Mouse (Mus musculus) cerebellum, postnatal 25 days (tissue): ENCODE measurements around the gene Fah.

Source experiments
- DNase-seq, 2 experiments: peaks; one replicate each; pipeline ENCODE4 v3.0.0; 2021; ENCODE audit warnings: mixed read lengths in 2 of 2

The Fah gene

DNA sequence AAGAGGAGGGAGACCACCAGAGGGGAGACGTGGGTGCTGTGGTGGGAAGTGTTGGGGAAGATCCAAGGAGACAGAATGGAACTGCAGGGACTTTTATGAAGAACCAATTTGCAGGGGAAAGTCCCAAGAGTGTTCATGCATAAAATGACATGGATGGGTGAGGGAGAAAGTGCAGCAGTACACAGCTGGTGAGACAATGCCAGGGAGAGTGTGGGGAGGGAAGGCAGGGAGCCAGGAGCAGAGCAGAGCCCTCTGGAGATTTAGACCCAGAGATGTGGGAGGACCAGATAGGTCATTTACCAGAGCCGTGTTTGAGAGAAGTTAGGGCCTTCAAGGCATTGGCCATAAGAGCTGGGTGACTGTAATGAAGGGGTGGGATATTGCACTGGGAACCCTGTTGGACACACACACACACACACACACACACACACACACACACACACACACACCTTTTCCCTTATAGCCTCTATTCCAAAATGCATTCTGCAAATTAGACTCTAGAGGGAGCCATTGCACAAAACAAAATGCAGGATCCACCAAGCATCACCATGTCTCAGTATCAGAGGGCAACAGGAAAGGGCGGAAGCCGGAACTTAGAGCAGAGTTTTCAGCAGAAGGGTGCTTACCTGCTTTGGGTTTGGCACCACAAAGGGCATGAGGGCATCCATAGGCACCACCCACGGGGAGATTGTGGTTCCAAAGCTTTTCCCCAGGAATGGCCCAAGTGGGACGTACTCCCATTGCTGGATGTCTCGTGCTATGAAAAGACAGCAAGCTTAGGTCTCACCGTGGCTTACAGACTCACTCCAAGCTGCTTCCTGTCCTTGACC is 12.2 kb downstream of the Fah start:
- peak; percentile 46 for DNase-seq

DNA sequence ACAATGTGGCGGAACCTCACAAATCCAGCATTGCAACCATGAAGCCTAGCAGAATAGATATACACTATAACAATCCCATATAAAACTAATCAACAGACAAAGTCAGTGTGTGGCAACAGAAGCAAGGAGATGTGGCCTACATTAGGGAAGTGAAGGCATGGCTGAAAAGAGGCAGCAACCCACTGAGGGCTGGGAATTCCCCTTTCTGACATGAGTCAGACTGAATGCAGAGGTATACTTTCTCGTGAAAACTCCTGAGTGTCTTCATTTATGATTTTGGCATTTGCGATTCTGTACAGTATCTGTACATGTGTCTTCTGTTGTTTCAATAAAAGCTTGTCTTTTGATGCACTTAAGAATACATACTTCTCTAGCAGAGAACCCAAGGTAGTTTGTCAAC is 15.2 kb downstream of the Fah start:
- no peak for DNase-seq

DNA sequence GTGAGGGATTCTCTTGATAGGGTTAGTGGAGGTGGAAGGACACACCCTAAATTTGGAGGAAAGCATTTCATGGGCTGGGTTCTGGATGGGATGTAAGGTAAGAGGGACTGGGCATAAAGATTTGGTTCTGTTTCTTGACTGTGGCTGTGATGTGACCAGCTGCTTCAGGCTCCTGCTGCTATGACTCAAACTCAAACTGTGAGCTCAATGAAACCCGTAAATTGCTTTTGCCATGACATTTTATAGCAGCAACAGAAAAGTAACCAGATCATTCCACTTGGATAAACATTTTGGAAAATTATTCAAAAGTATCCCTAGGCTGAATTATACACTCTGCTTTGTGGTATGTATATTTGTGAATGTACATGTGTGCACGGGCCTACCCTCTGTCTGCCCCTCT is 15.9 kb downstream of the Fah start:
- DNase-seq, result no peak

DNA sequence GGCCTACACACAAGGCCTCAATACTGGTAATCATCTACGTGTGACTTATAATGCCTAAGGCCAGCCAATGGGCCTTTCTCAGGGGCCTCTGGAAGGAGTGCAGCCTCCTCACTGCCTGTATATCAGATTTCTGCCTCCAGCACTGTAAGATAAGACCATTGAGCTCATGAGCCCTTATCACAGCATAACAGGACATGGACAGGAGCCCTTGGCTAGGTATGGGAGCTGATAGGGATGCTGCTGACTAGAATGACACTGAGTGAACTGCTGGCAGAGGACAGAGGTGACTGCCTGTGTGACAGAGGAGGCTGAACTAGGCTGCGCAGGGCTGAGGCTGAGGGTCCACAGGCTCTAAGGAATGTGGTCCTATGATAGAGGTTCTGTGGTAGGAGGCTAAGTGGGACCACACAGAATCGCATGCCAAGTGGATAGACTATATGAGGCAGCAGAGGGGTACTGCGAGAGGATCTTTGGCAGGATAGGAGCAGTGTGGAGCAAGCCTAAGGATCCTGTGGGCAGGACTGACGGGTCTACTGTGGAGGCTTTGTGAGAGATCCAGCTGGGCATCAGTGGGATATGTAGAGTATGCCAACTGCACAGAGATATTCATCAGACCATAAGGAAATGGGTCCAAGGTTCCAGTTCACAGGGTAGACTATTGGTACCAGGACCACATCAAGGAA is 19.3 kb downstream of the Fah start:
- DNase-seq, result no peak

DNA sequence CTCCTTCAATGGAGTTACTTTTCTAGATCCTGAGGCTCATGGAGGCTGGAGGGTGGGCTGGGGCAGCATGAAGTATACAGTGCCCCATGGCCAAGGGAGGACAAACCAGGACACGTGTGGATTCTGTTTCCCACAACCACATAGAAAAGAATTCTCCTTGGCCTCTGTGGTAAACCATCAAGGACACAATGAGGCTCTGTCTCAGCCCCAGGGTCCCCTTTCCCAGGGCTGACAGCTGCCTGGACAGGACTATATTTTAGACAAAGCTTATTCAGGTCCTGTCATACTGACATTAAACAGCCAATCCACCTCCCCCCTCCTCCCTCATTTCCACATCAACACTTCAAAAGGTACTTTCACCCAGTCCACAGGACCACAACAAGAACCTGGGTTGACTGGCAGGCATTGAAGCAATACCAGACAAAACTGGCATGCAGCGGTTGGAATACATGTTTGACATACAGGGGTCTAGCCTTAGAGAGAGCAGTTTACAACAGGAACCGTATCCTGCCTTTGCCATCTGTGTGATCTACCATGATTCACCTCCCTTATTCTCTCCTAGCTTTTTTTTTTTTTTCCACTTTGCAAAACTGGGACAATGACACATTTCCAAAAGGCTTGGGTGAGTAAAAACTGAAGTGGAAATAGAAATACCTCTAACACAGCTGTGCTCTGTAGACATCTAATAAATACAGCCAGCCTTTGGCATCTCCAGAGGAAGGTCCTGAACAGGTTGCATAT is 20.0 kb downstream of the Fah start:
- no peak for DNase-seq

DNA sequence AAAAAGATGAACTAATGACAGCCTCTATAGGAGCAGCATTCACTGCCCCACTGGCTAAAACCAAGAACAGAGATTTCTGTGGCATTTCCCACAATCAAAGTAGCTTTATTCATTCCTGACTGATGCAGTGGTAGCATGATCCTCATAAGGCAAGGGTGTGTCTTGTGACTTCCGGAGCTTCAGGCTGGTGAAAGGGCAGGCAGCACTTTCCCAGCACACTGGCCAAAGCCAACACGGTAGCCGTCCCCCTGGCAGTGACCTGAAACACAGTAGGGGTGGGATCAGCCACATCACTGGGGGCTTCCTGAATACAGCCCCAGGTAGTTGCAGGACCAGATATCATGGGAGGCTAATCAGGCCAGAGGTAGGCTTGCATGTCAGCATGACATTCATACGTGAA is 21.4 kb downstream of the Fah start:
- no peak for DNase-seq

DNA sequence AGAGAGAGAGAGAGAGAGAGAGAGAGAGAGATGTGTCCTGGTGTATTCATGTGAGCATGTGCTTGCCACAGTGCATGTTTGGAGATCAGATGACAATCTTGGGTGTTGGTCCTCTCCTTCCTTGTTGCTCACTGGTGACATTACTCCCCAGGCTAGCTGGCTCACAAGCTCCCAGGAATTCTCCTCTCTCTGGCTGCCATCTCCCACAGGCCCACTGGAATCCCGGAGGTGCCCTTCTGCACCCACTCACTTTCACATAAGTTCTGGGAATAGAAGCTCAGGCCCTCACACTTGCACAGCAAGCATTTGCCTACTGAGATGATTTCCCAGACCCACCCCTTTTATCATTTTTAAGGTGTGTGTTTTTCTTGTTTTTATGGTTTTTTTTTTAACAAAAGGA is 26.8 kb downstream of the Fah start:
- DNase-seq, result no peak

DNA sequence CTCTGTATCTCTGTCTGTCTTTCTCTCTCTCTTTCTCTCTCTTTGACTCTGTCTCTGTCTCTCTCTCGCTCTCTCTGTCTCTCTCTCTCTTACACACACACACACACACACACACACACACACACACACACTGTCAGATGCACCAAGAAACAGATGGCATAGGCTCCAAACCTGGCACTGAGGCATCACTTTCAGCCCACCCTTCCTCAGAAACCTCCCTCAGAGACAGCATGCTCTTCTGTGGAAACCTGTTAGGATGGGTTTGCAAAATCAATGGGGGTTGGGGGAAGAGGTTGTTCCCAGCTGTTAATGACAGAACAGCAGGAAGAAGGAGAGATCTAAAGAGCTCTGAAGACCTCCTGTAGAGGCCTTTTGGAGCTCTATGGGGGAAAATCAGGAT is 27.7 kb downstream of the Fah start:
- no peak for DNase-seq

DNA sequence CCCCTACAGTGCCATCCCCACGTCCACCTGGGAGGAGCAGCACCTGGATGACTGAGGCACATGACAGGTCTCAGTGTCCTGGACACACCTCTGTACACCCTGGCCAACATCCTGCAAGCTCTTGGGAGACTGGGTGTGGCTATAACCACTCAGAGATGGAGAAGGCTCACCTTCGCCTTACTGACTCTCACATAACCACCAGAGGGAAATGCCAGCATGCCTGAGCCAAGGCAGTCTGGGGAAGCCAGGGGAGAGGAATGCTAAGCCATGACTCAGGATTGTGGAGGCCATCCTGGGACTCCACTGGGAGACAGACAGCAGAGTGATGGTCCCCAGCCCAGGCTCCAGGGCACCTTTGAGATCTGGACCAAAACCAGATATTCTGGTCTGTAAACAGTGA is 29.5 kb downstream of the Fah start:
- no peak for DNase-seq

DNA sequence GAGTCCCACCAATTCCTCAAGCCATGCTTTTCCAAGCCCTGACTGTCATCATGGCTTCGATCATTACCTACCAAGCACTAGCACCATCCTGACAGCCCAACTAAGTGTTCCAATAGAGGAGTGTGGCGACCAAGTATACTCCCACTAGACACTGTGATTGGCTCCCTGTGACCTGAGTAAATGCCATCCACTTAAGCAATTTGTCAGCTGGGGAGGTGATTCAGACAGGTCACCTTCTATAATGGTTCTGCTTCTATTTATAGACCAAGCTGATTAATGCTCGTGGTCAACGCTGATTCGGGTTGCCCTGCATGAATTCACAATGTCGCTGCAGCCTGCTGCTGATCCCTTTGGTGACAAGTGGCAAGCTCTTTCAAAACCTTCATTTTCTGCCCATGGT is 40.3 kb downstream of the Fah start:
- no peak for DNase-seq

DNA sequence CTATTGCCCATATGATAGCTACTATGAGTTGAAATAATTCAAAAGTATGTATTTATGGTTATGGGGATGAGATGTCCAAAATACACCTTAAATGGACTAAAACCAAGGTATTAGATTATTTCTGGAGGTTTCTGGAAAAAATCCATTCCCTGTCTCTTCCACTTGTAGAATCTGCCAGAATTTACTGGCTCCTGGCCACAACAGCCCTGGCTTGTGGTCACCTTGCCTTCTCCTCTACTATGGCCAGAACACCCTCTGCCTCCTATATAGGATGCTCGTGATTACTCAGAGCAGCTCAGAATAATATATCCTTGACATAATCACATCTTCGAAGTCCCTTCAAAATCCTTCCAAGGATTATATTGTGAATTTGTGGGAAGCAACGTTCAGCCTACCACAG is 42.3 kb downstream of the Fah start:
- peak; percentile 17 to 50 for DNase-seq

DNA sequence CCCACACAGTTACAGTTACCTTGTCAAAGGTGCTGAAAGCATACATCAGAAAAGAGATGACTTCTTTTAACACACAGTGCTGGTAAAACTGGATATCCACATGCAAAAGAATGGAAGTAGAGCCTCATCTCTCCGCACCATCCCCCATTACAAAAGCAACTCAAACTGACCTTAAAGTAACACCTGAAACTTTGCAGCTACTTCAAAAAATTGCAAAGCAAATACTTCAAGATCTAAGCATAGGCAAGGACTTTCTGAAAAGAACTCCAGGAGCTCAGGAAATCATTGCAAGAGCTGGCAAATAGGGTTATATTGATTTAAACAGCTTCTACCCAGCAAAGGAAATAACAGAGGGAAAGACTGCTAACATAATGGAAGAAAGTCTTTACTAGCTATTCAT is 46.0 kb downstream of the Fah start:
- DNase-seq, result no peak

DNA sequence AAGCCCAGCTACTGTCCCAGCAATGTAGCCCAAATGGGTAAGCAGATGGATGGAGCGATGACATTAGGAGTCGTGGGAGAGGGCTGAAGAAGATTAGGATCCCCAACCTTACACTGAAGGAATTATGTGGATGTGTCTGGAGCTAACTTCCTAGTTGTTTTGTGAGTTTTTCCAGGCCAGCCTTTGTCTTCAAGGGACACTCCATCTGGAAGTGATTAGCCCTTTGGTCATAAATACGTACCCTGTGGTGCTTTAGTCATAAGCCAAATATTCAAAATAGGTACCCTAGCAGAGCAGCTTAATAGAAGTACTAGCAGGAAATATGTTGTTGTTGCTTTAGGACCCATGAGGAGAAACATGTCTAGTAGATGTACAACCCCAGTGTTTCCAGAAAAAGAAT is 49.2 kb downstream of the Fah start:
- DNase-seq, result no peak

DNA sequence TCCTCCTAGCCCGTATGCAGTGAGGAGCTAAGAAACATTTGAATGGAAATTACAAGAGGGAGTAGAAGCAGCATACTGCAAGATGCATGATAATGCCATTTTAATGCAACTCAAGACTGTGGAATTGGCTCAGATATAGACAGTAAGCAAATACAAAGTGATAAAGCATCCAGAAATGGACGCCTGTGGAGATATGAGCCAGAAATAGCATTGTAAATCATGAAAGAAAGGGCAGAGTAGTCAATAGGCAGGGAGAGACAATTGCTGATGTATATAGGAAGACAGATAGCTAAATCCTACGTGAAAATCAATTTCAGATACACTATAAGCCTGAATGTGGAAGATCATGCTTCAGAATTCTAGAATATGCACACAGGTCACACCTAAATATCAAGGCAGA is 51.2 kb downstream of the Fah start:
- DNase-seq, result no peak

DNA sequence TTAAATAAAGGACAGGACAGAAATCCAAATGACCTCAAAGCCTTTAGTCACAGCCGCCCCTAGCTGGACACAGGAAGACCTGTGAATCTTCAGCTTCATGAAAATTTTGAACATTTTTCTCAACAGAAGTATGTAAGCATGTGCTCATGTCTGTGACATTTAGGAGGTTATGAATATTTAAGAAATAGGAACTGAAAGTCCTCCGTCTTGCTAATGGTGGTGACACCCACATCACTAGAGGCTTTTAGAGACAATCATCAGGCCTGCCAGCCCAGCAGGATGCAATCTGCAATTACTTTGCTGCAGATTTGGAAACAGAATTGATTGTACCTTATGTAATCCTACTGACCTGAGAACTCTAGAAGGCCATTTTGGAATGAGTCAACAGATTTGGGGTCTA is 55.0 kb downstream of the Fah start:
- no peak for DNase-seq

DNA sequence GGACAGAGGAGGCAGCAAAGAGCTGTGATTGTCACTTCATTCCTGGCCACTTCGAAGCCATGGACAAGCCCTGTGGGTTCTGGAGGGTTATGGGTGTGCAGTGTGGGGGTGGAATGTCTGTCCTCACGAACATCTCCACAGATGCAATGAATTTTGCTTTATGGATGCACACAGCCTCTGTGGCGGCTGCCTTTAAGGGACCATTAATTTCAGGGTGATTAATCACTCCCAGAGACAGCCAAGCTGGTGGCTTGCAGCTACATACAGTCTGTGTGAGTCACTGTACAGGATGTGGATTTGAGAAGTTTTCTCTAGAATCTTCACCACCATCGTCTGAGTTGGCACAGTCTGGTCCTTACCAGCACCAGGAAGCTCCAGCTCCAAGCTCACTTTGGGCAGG is 59.9 kb downstream of the Fah start:
- DNase-seq, result no peak

DNA sequence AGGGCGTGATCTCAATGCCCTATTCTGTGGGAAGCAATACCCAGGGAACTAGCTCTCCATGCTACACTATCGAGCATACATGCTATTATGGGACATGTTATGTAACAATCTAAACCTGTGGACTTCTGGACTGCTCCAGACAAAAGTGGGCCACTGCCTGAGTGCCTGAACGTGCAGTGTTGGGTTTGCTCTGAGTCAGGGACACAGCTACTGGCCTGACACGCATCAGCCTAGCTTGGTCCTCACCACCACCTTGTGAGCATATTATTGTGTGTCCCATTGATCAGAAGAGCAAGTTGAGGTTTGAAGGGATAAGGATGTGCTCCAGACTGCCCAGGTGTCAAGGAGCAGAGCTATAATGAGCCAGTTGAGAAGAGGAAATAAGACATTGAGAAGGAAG is 61.6 kb downstream of the Fah start:
- DNase-seq, result no peak
